In genomic region chr2:170817112-170817703, GRCm38 (mm10) we compare ENCODE assay signal across 20 mouse cellular contexts.
"Had no signal": no experiment of that assay in that cellular context is flagged by ENCODE, and none has a peak within 500 bp of the region (broad histone marks: within the 10 kb centered on the region; RNA-seq: fewer than 3 reads in every experiment).

No protein-coding gene starts in this region.

- ATAC-seq: liver, embryonic 12.5 days; midbrain, embryonic 16.5 days had no signal

- H3K9me3 ChIP-seq: neural tube, embryonic 15.5 days had no signal

- H3K27ac ChIP-seq: liver, embryonic 12.5 days; liver, embryonic 14.5 days; midbrain, embryonic 10.5 days; neural tube, embryonic 13.5 days; neural tube, embryonic 15.5 days had no signal

- H3K4me1 ChIP-seq: liver, embryonic 12.5 days; midbrain, embryonic 12.5 days; neural tube, embryonic 15.5 days had no signal

- H3K4me2 ChIP-seq: liver, embryonic 12.5 days; midbrain, embryonic 12.5 days; neural tube, embryonic 13.5 days; neural tube, embryonic 15.5 days had no signal

- H3K27me3 ChIP-seq: liver, embryonic 12.5 days; midbrain, embryonic 12.5 days; neural tube, embryonic 13.5 days; neural tube, embryonic 15.5 days had no signal

- DNase-seq: lung, adult 2 months; lung, postnatal 10 days; lung, postnatal 36 days; midbrain, embryonic 14.5 days; retina, postnatal 1 day; right cerebral cortex, adult 18-20 months; right cerebral cortex, postnatal 25 days; right cerebral cortex, postnatal 4 days; spleen, adult 18-20 months; thymus, adult 18-20 months; thymus, postnatal 14 days; thymus, postnatal 36 days had no signal

- H3K9ac ChIP-seq: liver, embryonic 12.5 days; liver, embryonic 14.5 days; midbrain, embryonic 12.5 days; neural tube, embryonic 13.5 days; neural tube, embryonic 15.5 days had no signal

- H3K4me3 ChIP-seq: liver, embryonic 12.5 days; midbrain, embryonic 10.5 days; midbrain, embryonic 12.5 days; myocyte; neural tube, embryonic 13.5 days; neural tube, embryonic 15.5 days had no signal

- H3K36me3 ChIP-seq: liver, embryonic 12.5 days; neural tube, embryonic 15.5 days had no signal
